Mouse (Mus musculus): ENCODE measurements around the gene Tifa. TPM values are rescaled to one million over a fixed set of nuclear protein-coding genes. Genes with fewer than 3 reads are reported as not detected.

Gene Tifa
- polyA plus RNA-seq, 1 experiment from 2014 or later: 1.9 TPM

Other genes with a start within 250 kb of the Tifa start
- 74.3 and 82.6 TPM in 2 replicates for gene Larp7, start 236.5 kb upstream of the Tifa start, polyA plus RNA-seq (2016; fragmentation: Nextera tagmentation; extraction: Ambion mirVana)
- 19.8 and 22.3 TPM in 2 replicates for gene Zgrf1, start 236.3 kb upstream of the Tifa start, polyA plus RNA-seq (2016; fragmentation: Nextera tagmentation; extraction: Ambion mirVana)
- gene Neurog2, start 156.7 kb upstream of the Tifa start, polyA plus RNA-seq (2016; fragmentation: Nextera tagmentation; extraction: Ambion mirVana): 3.2 and 7.0 TPM in 2 replicates
- gene Alpk1, start 9.3 kb upstream of the Tifa start, polyA plus RNA-seq (2016; fragmentation: Nextera tagmentation; extraction: Ambion mirVana): 0.60 and 0.83 TPM in 2 replicates
- 60.6 and 64.6 TPM in 2 replicates for gene Ap1ar, start 47.7 kb downstream of the Tifa start, polyA plus RNA-seq (2016; fragmentation: Nextera tagmentation; extraction: Ambion mirVana)
- gene Fam241a, start 106.5 kb downstream of the Tifa start, polyA plus RNA-seq (2016; fragmentation: Nextera tagmentation; extraction: Ambion mirVana): 2.7 and 3.9 TPM in 2 replicates

Measured in embryonic facial prominence, embryonic 10.5 days (tissue).